Mouse (Mus musculus) thymus, postnatal 10 days (tissue): ENCODE results near the gene Tyrobp.
A peak's percentile ranks its signal among the peaks of the same experiment; 100 is the strongest.

ENCODE experiments used
- DNase-seq, 2 experiments: peaks; one replicate each; pipeline ENCODE4 v3.0.0; 2021; ENCODE audit warnings: low spot score in 2 of 2

Gene Tyrobp

GRCm38 (mm10) chr7:30413596-30413995 is at the start of gene Tyrobp:
Tyrobp (plus strand) TSS chr7:30413760.
- no peak for DNase-seq

- no peak for DNase-seq
Measured at GRCm38 (mm10) chr7:30367466-30367865, 46.1 kb upstream of the Tyrobp start.

- peak; percentile 88 for DNase-seq
Measured at GRCm38 (mm10) chr7:30373501-30373962, 40.0 kb upstream of the Tyrobp start.

GRCm38 (mm10) chr7:30380061-30380460 is 33.5 kb upstream of the Tyrobp start:
- no peak for DNase-seq

GRCm38 (mm10) chr7:30384106-30384505 is 29.5 kb upstream of the Tyrobp start:
- DNase-seq = no peak

- DNase-seq = no peak
Measured at GRCm38 (mm10) chr7:30392746-30393520, 20.6 kb upstream of the Tyrobp start.

- DNase-seq = peak; percentile 19 to 45
Measured at GRCm38 (mm10) chr7:30393631-30394030, 19.9 kb upstream of the Tyrobp start.

- peak; percentile 63 to 72 for DNase-seq
Measured at GRCm38 (mm10) chr7:30394379-30394778, 19.2 kb upstream of the Tyrobp start.

GRCm38 (mm10) chr7:30394871-30395270 is 18.7 kb upstream of the Tyrobp start:
- peak; percentile 44 to 55 for DNase-seq

- no peak for DNase-seq
Measured at GRCm38 (mm10) chr7:30399671-30400070, 13.9 kb upstream of the Tyrobp start.

GRCm38 (mm10) chr7:30402343-30402742 is 11.2 kb upstream of the Tyrobp start:
- DNase-seq = no peak

GRCm38 (mm10) chr7:30408639-30409038 is 4.9 kb upstream of the Tyrobp start:
- DNase-seq = no peak

GRCm38 (mm10) chr7:30409789-30410188 is 3.8 kb upstream of the Tyrobp start:
- peak in 1 of 2 experiments; percentile 34 for DNase-seq

- no peak for DNase-seq
Measured at GRCm38 (mm10) chr7:30411023-30411422, 2.5 kb upstream of the Tyrobp start.

- peak; percentile 32 to 51 for DNase-seq
Measured at GRCm38 (mm10) chr7:30412735-30413147, 819 bp upstream of the Tyrobp start.

- DNase-seq = peak; percentile 47
Measured at GRCm38 (mm10) chr7:30417856-30418255, 4.3 kb downstream of the Tyrobp start.

GRCm38 (mm10) chr7:30419561-30420499 is 6.3 kb downstream of the Tyrobp start, which contains the start of gene Hcst:
Hcst (minus strand) TSS chr7:30419854.
- DNase-seq = peak; percentile 51 to 52

GRCm38 (mm10) chr7:30420673-30421072 is 7.1 kb downstream of the Tyrobp start:
- no peak for DNase-seq

- DNase-seq = peak; percentile 88 to 91
Measured at GRCm38 (mm10) chr7:30421175-30421889, 7.8 kb downstream of the Tyrobp start, which contains the start of gene Nfkbid. Nfkbid (plus strand) TSS chr7:30421732.

GRCm38 (mm10) chr7:30421890-30422435 is 8.4 kb downstream of the Tyrobp start:
- DNase-seq = peak; percentile 93 to 95

GRCm38 (mm10) chr7:30422560-30422959 is 9.0 kb downstream of the Tyrobp start:
- peak in 1 of 2 experiments; percentile 29 for DNase-seq
